Mouse (Mus musculus): Measurements from ENCODE around the gene Det1. TPM values are rescaled to one million over a fixed set of nuclear protein-coding genes. Genes with fewer than 3 reads are reported as not detected.

Det1 gene
- polyA plus RNA-seq, 1 experiment from 2014 or later, result 23.7 TPM

DNA sequence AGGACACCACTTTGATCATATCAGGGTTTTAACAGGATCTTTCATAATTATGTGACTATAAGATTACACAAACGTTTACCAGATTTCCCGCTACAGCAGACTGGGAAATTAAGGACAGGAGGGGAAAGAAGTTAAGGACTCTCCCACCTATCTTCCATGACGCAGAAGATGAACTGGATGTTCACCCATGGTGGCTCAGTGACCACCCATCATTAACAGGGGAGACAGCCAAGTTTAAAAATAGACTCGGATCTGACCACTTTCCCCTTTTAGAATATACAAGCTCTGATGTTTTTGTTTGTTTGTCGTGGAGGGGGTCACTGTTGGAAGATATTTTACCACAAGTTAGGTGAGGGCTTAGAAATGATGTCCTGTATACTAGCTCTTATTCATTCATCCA lies 5.5 kb downstream of the Det1 start:
- Histone ChIP-seq H3K9ac (no peak overlapping the region), H3K27ac (no peak overlapping the region), H3K4me2 (replicated peaks) (no peak overlapping the region), H3K4me3 (no peak overlapping the region), H3K27me3 (no peaks in the 10 kb centered on the region), H3K36me3 (peaks cover 42% of the 10 kb centered on the region), H3K4me1 (peaks cover 7% of the 10 kb centered on the region; the same call in 1 of the 2 replicates), H3K9me3 (no peaks in the 10 kb centered on the region)
- no peak for ATAC-seq (ENCODE audit: insufficient number of reproducible peaks, insufficient read depth, low FRiP score, low TSS enrichment)
- WGBS, result 79% methylated on average over 5 of the region's 5 CpGs

- Histone ChIP-seq H3K4me2 (replicated peaks) (no peak overlapping the region), H3K9ac (no peak overlapping the region), H3K36me3 (peaks cover 38% of the 10 kb centered on the region), H3K27ac (no peak overlapping the region), H3K4me1 (no peaks in the 10 kb centered on the region), H3K27me3 (no peaks in the 10 kb centered on the region), H3K9me3 (no peaks in the 10 kb centered on the region), H3K4me3 (no peak overlapping the region)
- ATAC-seq (ENCODE audit: insufficient number of reproducible peaks, insufficient read depth, low FRiP score, low TSS enrichment), result no peak
- WGBS, result 61% methylated on average over 4 of the region's 4 CpGs
These were observed 9.8 kb downstream of the Det1 start for GRCm38 (mm10) chr7:78837250-78837649.

DNA sequence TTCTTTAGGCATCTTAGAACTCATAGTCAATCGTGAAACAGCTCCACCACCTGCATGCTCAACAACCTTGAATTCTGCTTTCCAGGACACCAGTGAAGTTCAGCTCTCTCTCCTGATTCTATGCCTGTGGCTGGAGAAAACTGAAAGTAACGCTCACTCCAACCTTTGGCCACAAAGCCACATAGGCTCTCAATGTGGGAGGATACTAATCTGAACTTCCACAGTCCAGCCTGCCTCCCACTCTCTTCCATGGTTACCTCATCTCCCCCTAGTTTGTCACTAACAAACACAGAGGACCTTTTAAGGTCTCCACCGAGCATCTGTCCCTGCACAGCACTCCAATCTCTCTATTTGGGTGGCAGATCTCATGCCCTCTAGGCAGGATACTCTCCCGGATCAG lies 11.4 kb downstream of the Det1 start:
- 63% methylated on average over 4 of the region's 4 CpGs for WGBS
- ATAC-seq (ENCODE audit: insufficient number of reproducible peaks, insufficient read depth, low FRiP score, low TSS enrichment), result no peak
- H3K36me3 ChIP-seq, result peaks cover 36% of the 10 kb centered on the region

GRCm38 (mm10) chr7:78827749-78828362 lies 19.2 kb downstream of the Det1 start:
- 0 out of 2 replicates have a peak overlapping the region, but pooled peaks have one; percentile 31 for H3K27ac ChIP-seq
- H3K4me3 ChIP-seq, result no peak overlapping the region
- peaks cover 42% of the 10 kb centered on the region for H3K36me3 ChIP-seq
- ATAC-seq (ENCODE audit: insufficient number of reproducible peaks, insufficient read depth, low FRiP score, low TSS enrichment), result no peak
- H3K9me3 ChIP-seq, result no peaks in the 10 kb centered on the region
- H3K9ac ChIP-seq, result no peak overlapping the region
- 88% methylated on average over 14 of the region's 14 CpGs for WGBS
- H3K4me2 ChIP-seq (replicated peaks), result no peak overlapping the region
- no peaks in the 10 kb centered on the region for H3K27me3 ChIP-seq
- H3K4me1 ChIP-seq, result no peaks in the 10 kb centered on the region

More for the DNA sequence above, 11.4 kb downstream of the Det1 start:
- Histone ChIP-seq H3K4me3 (no peak overlapping the region), H3K27ac (no peak overlapping the region), H3K4me1 (no peaks in the 10 kb centered on the region), H3K9ac (no peak overlapping the region), H3K9me3 (no peaks in the 10 kb centered on the region), H3K27me3 (no peaks in the 10 kb centered on the region), H3K4me2 (replicated peaks) (no peak overlapping the region)

DNA sequence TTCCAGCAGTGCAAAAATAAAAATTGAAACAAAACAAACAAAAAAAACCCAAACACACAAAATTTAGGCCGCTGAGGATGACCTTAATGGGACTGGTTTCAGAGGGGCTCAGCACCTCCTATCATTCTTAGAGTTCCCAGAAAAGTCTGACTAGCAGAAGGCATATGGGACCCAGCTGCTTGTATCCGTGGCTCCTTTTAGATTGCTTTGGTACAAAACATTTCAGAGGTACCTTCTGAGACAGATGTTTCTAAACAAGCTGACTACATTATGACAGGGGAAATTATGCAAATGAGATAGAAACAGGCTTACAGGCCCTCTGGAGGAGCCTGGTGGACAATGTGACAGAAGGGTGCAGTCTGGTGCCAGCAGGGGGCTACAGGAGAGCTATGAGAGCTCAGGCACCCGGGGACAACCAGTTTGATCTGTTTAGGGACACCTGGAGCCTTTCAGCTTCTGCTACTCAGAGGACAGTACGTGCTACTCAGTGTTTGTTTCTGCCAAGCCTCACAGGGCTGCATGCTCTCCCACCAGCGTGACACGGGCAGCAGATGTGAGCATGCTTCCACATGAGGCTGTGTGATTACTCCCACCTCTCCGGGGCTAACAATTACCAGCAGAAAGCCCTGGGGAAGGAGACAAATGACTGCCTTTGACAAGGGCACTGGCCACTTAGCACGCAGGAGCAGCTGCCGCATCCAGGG lies 20.2 kb downstream of the Det1 start:
- 60% methylated on average over 9 of the region's 9 CpGs for WGBS
- no peak overlapping the region for H3K9ac ChIP-seq
- no peak overlapping the region for H3K4me3 ChIP-seq
- no peak overlapping the region for H3K27ac ChIP-seq
- no peaks in the 10 kb centered on the region for H3K9me3 ChIP-seq
- H3K36me3 ChIP-seq, result peaks cover 42% of the 10 kb centered on the region
- H3K27me3 ChIP-seq, result no peaks in the 10 kb centered on the region
- no peaks in the 10 kb centered on the region for H3K4me1 ChIP-seq
- no peak overlapping the region for H3K4me2 ChIP-seq (replicated peaks)
- no peak for ATAC-seq (ENCODE audit: insufficient number of reproducible peaks, insufficient read depth, low FRiP score, low TSS enrichment)

DNA sequence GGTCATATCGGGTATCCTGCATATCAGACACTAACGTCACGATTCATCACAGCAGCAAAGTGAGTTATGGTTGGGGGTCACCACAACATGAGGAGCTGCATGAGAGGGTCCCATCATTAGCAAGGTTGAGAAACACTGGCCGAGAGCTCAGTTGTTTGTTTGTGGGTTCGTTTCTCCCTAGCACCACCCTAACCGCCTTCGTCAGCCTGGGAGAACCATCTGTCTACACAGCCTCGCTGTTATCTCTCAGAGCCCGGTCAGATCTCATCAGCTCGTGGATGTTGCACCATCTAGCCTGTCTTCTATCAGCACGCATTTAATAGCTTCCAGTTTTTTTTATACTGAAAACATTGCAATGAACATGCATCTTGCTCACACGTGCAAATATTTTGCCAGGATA lies 28.7 kb downstream of the Det1 start:
- H3K4me3 ChIP-seq, result no peak overlapping the region
- H3K36me3 ChIP-seq, result peaks cover 5% of the 10 kb centered on the region; the same call in 1 of the 2 replicates

DNA sequence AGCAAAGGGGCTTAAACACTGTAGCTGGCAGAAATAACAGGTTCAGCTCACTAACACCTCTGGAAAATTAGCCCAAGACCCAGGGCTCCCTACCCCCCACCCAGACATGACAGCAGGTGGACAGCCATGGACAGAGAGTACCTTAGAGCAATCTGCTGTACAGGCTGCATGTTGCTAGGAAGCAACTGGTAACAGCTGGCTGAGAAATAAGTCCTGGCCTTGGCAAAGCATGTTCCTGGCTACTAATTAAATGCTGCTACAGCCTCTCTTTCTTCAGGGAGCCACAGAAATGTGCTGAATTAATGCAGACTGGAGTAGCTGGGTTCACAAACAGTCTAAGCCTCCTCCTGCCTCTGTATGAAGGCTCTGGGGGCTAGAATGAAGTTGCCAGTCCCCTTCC lies 32.3 kb downstream of the Det1 start:
- Histone ChIP-seq H3K27me3 (no peaks in the 10 kb centered on the region), H3K4me1 (no peaks in the 10 kb centered on the region), H3K9me3 (no peaks in the 10 kb centered on the region), H3K4me3 (no peak overlapping the region), H3K27ac (no peak overlapping the region), H3K9ac (no peak overlapping the region), H3K4me2 (replicated peaks) (no peak overlapping the region), H3K36me3 (no peaks in the 10 kb centered on the region)
- ATAC-seq (ENCODE audit: insufficient number of reproducible peaks, insufficient read depth, low FRiP score, low TSS enrichment), result no peak

More for the DNA sequence above, 28.7 kb downstream of the Det1 start:
- Histone ChIP-seq H3K9ac (no peak overlapping the region), H3K27ac (no peak overlapping the region), H3K27me3 (no peaks in the 10 kb centered on the region), H3K4me2 (replicated peaks) (no peak overlapping the region), H3K4me1 (no peaks in the 10 kb centered on the region), H3K9me3 (no peaks in the 10 kb centered on the region)
- no peak for ATAC-seq (ENCODE audit: insufficient number of reproducible peaks, insufficient read depth, low FRiP score, low TSS enrichment)
- WGBS, result 84% methylated on average over 12 of the region's 12 CpGs

DNA sequence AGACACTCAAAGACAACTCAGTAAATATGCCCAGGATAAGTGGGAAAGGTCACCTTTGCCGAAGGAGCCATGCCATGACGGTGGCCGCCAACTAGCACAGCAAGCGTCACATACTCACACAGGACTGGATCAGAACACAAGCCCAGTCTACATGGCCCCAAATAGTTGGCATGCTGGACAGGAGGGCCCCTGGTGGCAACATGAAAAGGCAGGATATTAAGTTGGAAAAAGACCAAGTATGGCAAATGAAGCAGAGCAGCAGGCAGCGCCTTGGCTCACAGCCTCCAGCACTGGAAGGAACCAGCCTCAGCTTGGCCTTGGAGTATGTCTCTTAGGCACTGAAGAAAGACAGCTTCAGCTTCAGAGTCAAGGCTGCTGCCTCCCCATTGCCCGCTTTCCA lies 33.3 kb downstream of the Det1 start:
- WGBS, result 90% methylated on average over 6 of the region's 6 CpGs
- no peaks in the 10 kb centered on the region for H3K36me3 ChIP-seq
- no peak for ATAC-seq (ENCODE audit: insufficient number of reproducible peaks, insufficient read depth, low FRiP score, low TSS enrichment)

DNA sequence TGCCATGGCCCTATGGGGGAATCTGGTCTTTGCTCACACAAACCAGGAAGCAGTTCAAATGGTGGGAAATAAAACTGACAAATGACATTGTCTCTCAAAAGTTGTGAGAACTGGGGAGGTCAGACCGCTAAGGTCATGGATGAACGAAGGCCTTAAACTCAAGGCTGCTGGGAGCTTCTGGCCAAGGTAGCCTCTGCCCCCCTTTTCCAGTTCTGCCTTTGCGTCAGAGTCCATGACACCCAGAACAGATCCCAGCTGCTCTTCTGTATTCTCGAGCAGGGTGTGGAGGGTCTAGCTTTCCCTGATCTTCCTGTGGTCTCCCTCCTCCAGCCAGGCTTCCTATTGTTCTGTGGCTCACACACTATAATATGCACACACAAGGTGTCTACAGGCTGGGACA lies 39.9 kb downstream of the Det1 start:
- ATAC-seq (ENCODE audit: insufficient number of reproducible peaks, insufficient read depth, low FRiP score, low TSS enrichment), result no peak
- Histone ChIP-seq H3K4me2 (replicated peaks) (no peak overlapping the region), H3K9ac (no peak overlapping the region), H3K4me3 (no peak overlapping the region), H3K4me1 (no peaks in the 10 kb centered on the region), H3K27me3 (no peaks in the 10 kb centered on the region), H3K9me3 (no peaks in the 10 kb centered on the region), H3K36me3 (no peaks in the 10 kb centered on the region), H3K27ac (no peak overlapping the region)
- 75% methylated on average over 4 of the region's 4 CpGs for WGBS

More for the DNA sequence above, 33.3 kb downstream of the Det1 start:
- no peak overlapping the region for H3K27ac ChIP-seq
- H3K4me3 ChIP-seq, result no peak overlapping the region
- H3K4me2 ChIP-seq (replicated peaks), result no peak overlapping the region
- no peaks in the 10 kb centered on the region for H3K4me1 ChIP-seq
- H3K9me3 ChIP-seq, result no peaks in the 10 kb centered on the region
- no peaks in the 10 kb centered on the region for H3K27me3 ChIP-seq
- no peak overlapping the region for H3K9ac ChIP-seq

GRCm38 (mm10) chr7:78803841-78804240 lies 43.2 kb downstream of the Det1 start:
- Histone ChIP-seq H3K27ac (no peak overlapping the region), H3K9me3 (no peaks in the 10 kb centered on the region), H3K27me3 (no peaks in the 10 kb centered on the region), H3K36me3 (no peaks in the 10 kb centered on the region), H3K9ac (no peak overlapping the region), H3K4me1 (no peaks in the 10 kb centered on the region), H3K4me3 (no peak overlapping the region), H3K4me2 (replicated peaks) (no peak overlapping the region)
- no peak for ATAC-seq (ENCODE audit: insufficient number of reproducible peaks, insufficient read depth, low FRiP score, low TSS enrichment)
- WGBS, result 81% methylated on average over 3 of the region's 3 CpGs

DNA sequence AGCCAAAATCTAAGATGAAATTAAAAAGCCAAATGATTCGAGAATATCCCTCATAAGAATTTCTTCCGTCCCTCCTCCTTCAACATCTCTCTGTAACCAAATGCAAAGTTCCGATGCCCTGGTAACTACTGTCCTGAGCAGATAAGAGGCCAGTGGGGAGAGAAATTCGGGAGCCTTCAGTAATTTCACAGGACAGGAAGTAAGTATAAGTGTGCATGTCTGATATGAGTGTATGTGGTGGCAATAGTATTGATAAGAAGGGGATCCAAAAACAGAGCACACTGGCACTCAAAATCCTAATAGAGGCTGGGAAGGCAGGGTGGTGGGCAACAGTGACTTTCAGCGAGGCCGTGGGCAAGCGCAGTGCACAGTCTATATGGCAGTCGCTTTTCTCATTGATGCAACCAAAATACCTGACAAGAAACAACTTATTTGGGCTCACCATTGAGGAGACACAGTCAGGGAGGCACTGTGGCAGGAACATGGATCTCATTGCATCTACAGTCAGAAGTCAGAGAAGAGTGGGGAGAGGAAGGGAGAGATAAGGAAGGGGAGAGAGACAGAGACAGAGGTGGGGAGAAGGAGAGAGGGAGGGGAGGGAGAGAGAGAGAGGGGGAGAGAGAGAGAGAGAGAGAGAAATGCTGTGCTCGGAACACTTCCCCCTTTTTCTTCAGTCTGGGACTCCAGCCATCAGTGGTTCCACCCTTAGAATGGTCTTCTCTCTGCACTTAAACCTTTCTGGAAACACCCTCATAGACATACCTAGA lies 47.1 kb downstream of the Det1 start:
- Histone ChIP-seq H3K9ac (no peak overlapping the region), H3K27me3 (no peaks in the 10 kb centered on the region), H3K27ac (no peak overlapping the region), H3K4me2 (replicated peaks) (no peak overlapping the region), H3K4me1 (no peaks in the 10 kb centered on the region), H3K9me3 (no peaks in the 10 kb centered on the region), H3K4me3 (no peak overlapping the region), H3K36me3 (no peaks in the 10 kb centered on the region)
- ATAC-seq (ENCODE audit: insufficient number of reproducible peaks, insufficient read depth, low FRiP score, low TSS enrichment), result no peak
- 70% methylated on average over 9 of the region's 9 CpGs for WGBS

All from embryonic facial prominence, embryonic 12.5 days (tissue).